Mouse (Mus musculus): ENCODE results near the gene Olfr763. TPM values are rescaled to one million over a fixed set of nuclear protein-coding genes. Genes with fewer than 3 reads are reported as not detected.

Olfr763 gene
- polyA plus RNA-seq (2015; fragmentation: Nextera tagmentation; extraction: Ambion mirVana): not detected in 2 replicates

DNA sequence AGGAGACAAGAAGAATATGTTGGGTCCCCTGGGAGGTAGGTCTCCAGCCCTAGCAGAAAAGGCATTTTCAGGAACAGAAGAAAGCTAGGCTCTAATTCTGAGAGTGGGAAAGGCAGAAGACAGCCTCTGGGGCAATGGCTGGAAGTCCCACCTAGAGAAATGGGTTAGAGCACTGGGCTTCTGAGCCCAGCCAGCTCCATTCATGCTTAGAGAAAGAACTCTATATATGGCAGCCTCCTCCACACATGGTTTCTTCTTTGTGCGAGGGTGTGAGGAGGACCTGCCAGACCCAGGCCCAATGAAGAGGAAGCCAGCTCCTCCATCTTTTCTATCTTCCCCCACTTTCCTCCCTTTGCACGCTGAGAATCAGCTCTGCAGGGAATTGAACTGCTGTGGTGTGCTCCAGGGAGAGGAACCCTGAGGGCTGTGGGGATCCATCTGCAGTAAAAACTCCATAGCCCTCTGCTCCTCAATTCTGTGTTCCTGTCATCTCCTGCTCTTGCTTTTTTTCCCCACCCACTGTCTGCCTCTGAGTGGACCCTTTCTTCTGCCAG, at the start of gene Olfr763:
Olfr763 (plus strand) TSS at position 504 of the 554 bp plus-strand sequence.

DNA sequence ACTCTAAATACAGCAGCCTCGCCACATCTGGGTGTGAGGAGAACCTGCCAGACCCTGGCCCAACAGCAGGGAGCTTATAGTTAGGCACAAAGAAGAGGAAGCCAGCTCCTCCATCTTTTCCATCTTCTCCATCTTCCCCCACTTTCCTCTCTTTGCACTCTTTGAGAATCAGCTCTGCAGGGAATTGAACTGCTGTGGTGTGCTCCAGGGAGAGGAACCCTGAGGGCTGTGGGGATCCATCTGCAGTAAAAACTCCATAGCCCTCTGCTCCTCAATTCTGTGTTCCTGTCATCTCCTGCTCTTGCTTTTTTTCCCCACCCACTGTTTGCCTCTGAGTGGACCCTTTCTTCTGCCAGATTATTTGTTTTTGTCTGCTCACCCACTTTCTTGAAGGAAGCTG, 21.5 kb upstream of the Olfr763 start, which contains the start of gene Olfr9:
Olfr9 (plus strand) TSS at position 301 of the 400 bp plus-strand sequence.

DNA sequence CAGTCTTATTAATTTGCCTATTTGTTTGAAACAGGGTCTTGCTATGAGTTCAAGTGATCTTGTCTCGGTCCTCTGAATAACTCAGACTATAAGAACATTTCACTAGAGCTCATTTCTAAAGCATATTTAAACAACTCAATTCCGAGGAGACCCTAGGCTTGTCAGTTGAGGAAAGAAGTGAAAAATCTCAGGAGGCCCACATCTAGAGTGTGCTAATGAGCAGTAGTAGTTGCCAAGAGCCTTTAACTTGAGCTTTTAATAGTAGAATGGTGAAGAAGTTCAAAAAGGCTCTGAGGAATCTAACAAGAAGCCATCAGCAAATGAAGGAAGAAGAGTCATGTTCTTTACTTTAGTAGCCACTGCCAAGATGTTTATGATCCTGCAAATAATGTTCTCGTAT, 29.2 kb downstream of the Olfr763 start, which contains the start of gene Olfr764-ps1:
Olfr764-ps1 (minus strand) TSS at position 101 of the 400 bp plus-strand sequence.

DNA sequence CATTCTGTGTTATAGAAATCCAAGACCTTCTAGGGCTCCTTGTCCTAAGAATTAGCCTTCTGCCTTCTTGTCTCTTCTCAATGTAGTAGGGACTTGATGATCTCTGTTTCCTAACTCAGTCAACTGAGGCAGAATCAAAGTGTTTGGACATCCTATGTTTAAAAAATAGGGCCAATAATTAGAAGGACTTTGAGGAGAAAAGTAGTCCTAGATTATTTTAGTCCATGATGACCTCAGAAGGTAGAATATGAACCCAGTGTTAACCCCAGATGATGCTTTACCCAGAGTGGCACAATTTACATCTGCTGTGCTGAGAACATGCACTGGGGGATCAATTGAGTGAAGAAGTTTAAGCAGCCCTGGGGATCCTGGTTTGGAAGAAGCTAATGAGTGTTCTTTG, 39.3 kb downstream of the Olfr763 start, which contains the start of gene Olfr765:
Olfr765 (minus strand) TSS at position 101 of the 400 bp plus-strand sequence.

Other genes starting within 250 kb of the Olfr763 start
- 3.0 and 8.9 TPM in 2 replicates for gene Mmp19, start 219.9 kb upstream of the Olfr763 start, polyA plus RNA-seq (2015; fragmentation: Nextera tagmentation; extraction: Ambion mirVana)
- gene Dnajc14, start 206.7 kb upstream of the Olfr763 start, polyA plus RNA-seq (2015; fragmentation: Nextera tagmentation; extraction: Ambion mirVana): 35.4 and 46.5 TPM in 2 replicates
- 16.8 and 17.0 TPM in 2 replicates for gene Tmem198b, start 206.4 kb upstream of the Olfr763 start, polyA plus RNA-seq (2015; fragmentation: Nextera tagmentation; extraction: Ambion mirVana)
- gene Sarnp, start 193.5 kb upstream of the Olfr763 start, polyA plus RNA-seq (2015; fragmentation: Nextera tagmentation; extraction: Ambion mirVana): 172 and 217 TPM in 2 replicates
- 71.7 and 80.1 TPM in 2 replicates for gene Ormdl2, start 189.1 kb upstream of the Olfr763 start, polyA plus RNA-seq (2015; fragmentation: Nextera tagmentation; extraction: Ambion mirVana)
- gene Gdf11, start 119.1 kb upstream of the Olfr763 start, polyA plus RNA-seq (2015; fragmentation: Nextera tagmentation; extraction: Ambion mirVana): 3.1 and 4.0 TPM in 2 replicates
- gene Cd63, start 109.8 kb upstream of the Olfr763 start, polyA plus RNA-seq (2015; fragmentation: Nextera tagmentation; extraction: Ambion mirVana): 643 and 761 TPM in 2 replicates
- 32.2 and 42.0 TPM in 2 replicates for gene Rdh5, start 87.9 kb upstream of the Olfr763 start, polyA plus RNA-seq (2015; fragmentation: Nextera tagmentation; extraction: Ambion mirVana)
- gene Bloc1s1, start 86.8 kb upstream of the Olfr763 start, polyA plus RNA-seq (2015; fragmentation: Nextera tagmentation; extraction: Ambion mirVana): 320 and 467 TPM in 2 replicates
- 6.0 and 11.5 TPM in 2 replicates for gene Itga7, start 77.0 kb upstream of the Olfr763 start, polyA plus RNA-seq (2015; fragmentation: Nextera tagmentation; extraction: Ambion mirVana)
- gene Mettl7b, start 49.8 kb upstream of the Olfr763 start, polyA plus RNA-seq (2015; fragmentation: Nextera tagmentation; extraction: Ambion mirVana): 1.1 and 2.5 TPM in 2 replicates
- not detected in 2 replicates for gene Olfr9, start 21.4 kb upstream of the Olfr763 start, polyA plus RNA-seq (2015; fragmentation: Nextera tagmentation; extraction: Ambion mirVana)
- not detected in 2 replicates for gene Olfr764-ps1, start 29.1 kb downstream of the Olfr763 start, polyA plus RNA-seq (2015; fragmentation: Nextera tagmentation; extraction: Ambion mirVana)
- not detected in 2 replicates for gene Olfr765, start 39.2 kb downstream of the Olfr763 start, polyA plus RNA-seq (2015; fragmentation: Nextera tagmentation; extraction: Ambion mirVana)
- gene Olfr766-ps1, start 58.2 kb downstream of the Olfr763 start, polyA plus RNA-seq (2015; fragmentation: Nextera tagmentation; extraction: Ambion mirVana): not detected in 2 replicates
- not detected in 2 replicates for gene Olfr767, start 72.1 kb downstream of the Olfr763 start, polyA plus RNA-seq (2015; fragmentation: Nextera tagmentation; extraction: Ambion mirVana)
- not detected in 2 replicates for gene Olfr768, start 88.6 kb downstream of the Olfr763 start, polyA plus RNA-seq (2015; fragmentation: Nextera tagmentation; extraction: Ambion mirVana)
- not detected in 2 replicates for gene Olfr769, start 107.1 kb downstream of the Olfr763 start, polyA plus RNA-seq (2015; fragmentation: Nextera tagmentation; extraction: Ambion mirVana)
- gene Olfr770, start 128.2 kb downstream of the Olfr763 start, polyA plus RNA-seq (2015; fragmentation: Nextera tagmentation; extraction: Ambion mirVana): not detected in 2 replicates
- not detected in 2 replicates for gene Olfr771, start 154.0 kb downstream of the Olfr763 start, polyA plus RNA-seq (2015; fragmentation: Nextera tagmentation; extraction: Ambion mirVana)
- not detected in 2 replicates for gene Olfr772, start 167.1 kb downstream of the Olfr763 start, polyA plus RNA-seq (2015; fragmentation: Nextera tagmentation; extraction: Ambion mirVana)
- gene Olfr773, start 176.6 kb downstream of the Olfr763 start, polyA plus RNA-seq (2015; fragmentation: Nextera tagmentation; extraction: Ambion mirVana): not detected in 2 replicates
- gene Olfr774, start 225.4 kb downstream of the Olfr763 start, polyA plus RNA-seq (2015; fragmentation: Nextera tagmentation; extraction: Ambion mirVana): not detected in 2 replicates
- not detected in 2 replicates for gene Olfr775, start 237.6 kb downstream of the Olfr763 start, polyA plus RNA-seq (2015; fragmentation: Nextera tagmentation; extraction: Ambion mirVana)
- gene Olfr776, start 248.3 kb downstream of the Olfr763 start, polyA plus RNA-seq (2015; fragmentation: Nextera tagmentation; extraction: Ambion mirVana): not detected in 2 replicates

All from adrenal gland, postnatal 0 days (tissue).